Mouse (Mus musculus): ENCODE measurements around the gene Btc. TPM values are rescaled to one million over a fixed set of nuclear protein-coding genes. Genes with fewer than 3 reads are reported as not detected.

Btc gene
- total RNA-seq (2021) = under 1 TPM; 0.16 to 0.32 TPM

- DNase-seq (ENCODE audit: extremely low spot score in 1 of 2, low spot score in 2 of 2) = peak in 1 of 2 experiments; percentile 53
- intact Hi-C loops (cut with DNase I) = no loop called here
Observed at GRCm38 (mm10) chr5:91402339-91403211, at the start of gene Btc. Gene Btc, minus strand, starts transcription at chr5:91402994.

- intact Hi-C loops (cut with DNase I) = no loop called here
- DNase-seq (ENCODE audit: extremely low spot score in 1 of 2, low spot score in 2 of 2) = peak in 1 of 2 experiments; percentile 19
Observed at GRCm38 (mm10) chr5:91444981-91445517, 42.3 kb upstream of the Btc start.

GRCm38 (mm10) chr5:91436563-91436962 lies 33.8 kb upstream of the Btc start:
- intact Hi-C loops (cut with DNase I) = no loop called here
- DNase-seq (ENCODE audit: extremely low spot score in 1 of 2, low spot score in 2 of 2) = no peak

- intact Hi-C loops (cut with DNase I) = no loop called here
- DNase-seq (ENCODE audit: extremely low spot score in 1 of 2, low spot score in 2 of 2) = no peak
Observed at GRCm38 (mm10) chr5:91434723-91435658, 32.2 kb upstream of the Btc start.

GRCm38 (mm10) chr5:91428547-91428946 lies 25.8 kb upstream of the Btc start:
- intact Hi-C loops (cut with DNase I) = no loop called here
- no peak for DNase-seq (ENCODE audit: extremely low spot score in 1 of 2, low spot score in 2 of 2)

- intact Hi-C loops (cut with DNase I) = no loop called here
- DNase-seq (ENCODE audit: extremely low spot score in 1 of 2, low spot score in 2 of 2) = no peak
Observed at GRCm38 (mm10) chr5:91413814-91414213, 11.0 kb upstream of the Btc start.

GRCm38 (mm10) chr5:91404263-91404662 lies 1.5 kb upstream of the Btc start:
- intact Hi-C loops (cut with DNase I) = no loop called here
- no peak for DNase-seq (ENCODE audit: extremely low spot score in 1 of 2, low spot score in 2 of 2)

- intact Hi-C loops (cut with DNase I) = no loop called here
- DNase-seq (ENCODE audit: extremely low spot score in 1 of 2, low spot score in 2 of 2) = no peak
Observed at GRCm38 (mm10) chr5:91403281-91403680, 487 bp upstream of the Btc start.

GRCm38 (mm10) chr5:91400493-91401096 lies 2.2 kb downstream of the Btc start:
- intact Hi-C loops (cut with DNase I) = no loop called here
- no peak for DNase-seq (ENCODE audit: extremely low spot score in 1 of 2, low spot score in 2 of 2)

- intact Hi-C loops (cut with DNase I) = no loop called here
- DNase-seq (ENCODE audit: extremely low spot score in 1 of 2, low spot score in 2 of 2) = no peak
Observed at GRCm38 (mm10) chr5:91375467-91375866, 27.3 kb downstream of the Btc start.

GRCm38 (mm10) chr5:91368061-91368565 lies 34.7 kb downstream of the Btc start:
- DNase-seq (ENCODE audit: extremely low spot score in 1 of 2, low spot score in 2 of 2) = peak in 1 of 2 experiments; percentile 16
- intact Hi-C loops (cut with DNase I) = no loop called here

- peak in 1 of 2 experiments; percentile 24 for DNase-seq (ENCODE audit: extremely low spot score in 1 of 2, low spot score in 2 of 2)
- intact Hi-C loops (cut with DNase I) = no loop called here
Observed at GRCm38 (mm10) chr5:91366925-91367324, 35.9 kb downstream of the Btc start.

GRCm38 (mm10) chr5:91363274-91363991 lies 39.4 kb downstream of the Btc start:
- intact Hi-C loops (cut with DNase I) = no loop called here
- DNase-seq (ENCODE audit: extremely low spot score in 1 of 2, low spot score in 2 of 2) = peak in 1 of 2 experiments; percentile 42

GRCm38 (mm10) chr5:91352645-91353044 lies 50.1 kb downstream of the Btc start:
- intact Hi-C loops (cut with DNase I) = no loop called here
- DNase-seq (ENCODE audit: extremely low spot score in 1 of 2, low spot score in 2 of 2) = no peak

- intact Hi-C loops (cut with DNase I) = no loop called here
- no peak for DNase-seq (ENCODE audit: extremely low spot score in 1 of 2, low spot score in 2 of 2)
Observed at GRCm38 (mm10) chr5:91345681-91346080, 57.1 kb downstream of the Btc start.

- no peak for DNase-seq (ENCODE audit: extremely low spot score in 1 of 2, low spot score in 2 of 2)
- intact Hi-C loops (cut with DNase I) = no loop called here
Observed at GRCm38 (mm10) chr5:91345064-91345463, 57.7 kb downstream of the Btc start.

- no peak for DNase-seq (ENCODE audit: extremely low spot score in 1 of 2, low spot score in 2 of 2)
- intact Hi-C loops (cut with DNase I) = no loop called here
Observed at GRCm38 (mm10) chr5:91341981-91342760, 60.6 kb downstream of the Btc start.
